Mouse (Mus musculus) right cerebral cortex, postnatal 14 days (tissue): ENCODE results near the gene Mtfr1l.

ENCODE experiments used
- DNase-seq: peaks from one replicate; pipeline ENCODE4 v3.0.0; 2022

Mtfr1l gene

DNA sequence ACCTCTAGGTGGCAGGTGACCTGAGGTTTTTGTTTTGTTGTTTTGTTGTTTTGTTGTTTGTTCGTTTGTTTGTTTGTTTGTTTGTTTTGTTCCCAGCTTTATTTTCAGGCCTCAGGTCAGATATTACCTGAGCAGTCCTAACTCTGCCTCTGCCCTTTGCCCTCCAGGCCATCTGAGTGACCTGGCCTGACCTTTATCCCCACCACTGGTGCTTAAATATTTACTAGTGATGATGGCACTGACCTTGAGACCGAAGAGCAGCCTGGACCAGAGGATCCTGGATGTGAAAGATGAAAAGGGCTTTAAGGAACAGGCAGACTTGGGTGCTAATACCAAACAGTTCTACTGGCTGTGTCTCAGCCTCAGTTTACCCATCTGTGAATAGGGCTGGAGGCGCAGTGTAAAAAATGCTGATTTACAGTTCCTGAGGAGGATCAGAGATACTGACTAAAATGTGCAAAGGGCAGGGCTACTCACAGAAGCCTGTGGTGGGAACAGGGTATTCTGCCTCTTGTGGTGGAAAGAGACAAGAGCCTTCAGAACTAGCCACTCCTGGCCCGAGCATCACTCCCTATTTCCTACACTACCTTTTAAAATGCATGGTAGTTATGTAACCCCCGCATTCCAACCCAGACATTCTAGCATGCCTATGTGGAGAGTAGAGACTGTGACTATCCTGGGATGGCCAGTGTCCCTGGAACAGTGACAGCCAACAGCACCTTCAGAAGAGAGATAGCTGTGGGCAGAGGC, 49.9 kb downstream of the Mtfr1l start:
- DNase-seq, result no peak

DNA sequence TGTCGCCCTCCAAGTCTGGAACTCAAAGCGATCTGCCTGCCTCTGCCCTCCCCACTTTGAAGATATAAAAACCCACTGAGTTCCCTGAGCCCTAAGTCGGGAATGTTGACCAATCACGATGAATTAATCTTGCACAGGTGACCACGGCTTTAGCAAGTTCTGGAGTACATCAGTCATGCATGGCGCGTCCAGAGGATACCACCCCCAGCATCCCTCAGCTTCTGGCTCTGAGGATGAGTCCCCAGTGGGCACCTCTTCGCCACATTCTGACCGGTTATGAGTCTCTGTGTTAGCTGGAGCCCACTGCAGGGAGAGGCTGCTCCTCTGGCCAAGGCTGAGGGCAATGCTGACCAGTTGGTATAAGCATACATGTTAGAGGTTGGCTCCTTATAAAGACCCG, 51.0 kb downstream of the Mtfr1l start:
- DNase-seq, result no peak

DNA sequence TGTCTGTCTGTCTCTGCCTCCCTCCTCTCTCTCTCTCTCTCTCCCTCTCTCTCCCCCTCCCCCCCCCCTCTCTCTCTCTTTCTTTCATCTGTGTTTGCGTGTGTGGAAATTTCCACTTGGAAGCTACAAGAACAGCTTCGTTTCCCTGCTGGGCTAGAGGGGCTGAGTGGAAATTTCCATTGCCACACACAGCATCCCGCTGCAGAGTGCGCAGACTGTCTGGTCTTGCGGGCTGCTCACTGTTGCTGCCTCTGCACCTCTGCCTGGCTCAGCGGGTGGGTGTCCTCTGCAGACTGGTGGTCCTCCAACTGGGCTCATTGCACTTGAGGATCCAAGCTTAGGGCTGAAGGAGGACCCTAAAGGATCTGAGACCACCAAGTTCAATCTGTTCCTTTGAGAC, 51.5 kb downstream of the Mtfr1l start:
- no peak for DNase-seq

DNA sequence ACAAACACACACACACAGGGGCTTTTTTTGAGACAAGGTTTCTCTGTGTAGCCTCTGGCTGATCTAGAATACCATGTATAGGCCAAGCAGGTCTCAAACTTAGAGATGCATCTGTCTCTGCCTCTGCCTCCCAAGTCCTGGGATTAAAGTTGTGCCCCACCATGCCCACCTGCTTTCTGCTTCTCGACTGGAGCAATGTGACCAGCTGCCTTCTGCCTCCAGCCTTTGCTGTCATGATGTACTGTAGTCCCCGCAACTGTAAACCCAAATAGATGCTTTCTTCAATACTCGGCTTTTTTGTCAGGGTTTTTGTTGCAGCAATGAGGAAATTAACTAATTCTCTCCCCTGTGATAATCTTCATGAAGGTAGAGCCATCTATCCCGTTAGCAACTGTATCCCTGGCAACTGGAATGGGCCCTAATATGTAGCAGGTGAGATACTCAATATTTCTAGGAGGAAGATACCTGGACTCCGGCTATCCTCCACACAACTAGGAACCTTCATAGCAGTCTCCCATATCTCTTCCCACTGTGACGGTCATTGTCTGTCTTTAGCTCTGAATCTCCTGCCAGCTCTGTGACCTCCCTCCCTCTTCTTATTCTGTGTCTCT, 52.0 kb downstream of the Mtfr1l start:
- no peak for DNase-seq

DNA sequence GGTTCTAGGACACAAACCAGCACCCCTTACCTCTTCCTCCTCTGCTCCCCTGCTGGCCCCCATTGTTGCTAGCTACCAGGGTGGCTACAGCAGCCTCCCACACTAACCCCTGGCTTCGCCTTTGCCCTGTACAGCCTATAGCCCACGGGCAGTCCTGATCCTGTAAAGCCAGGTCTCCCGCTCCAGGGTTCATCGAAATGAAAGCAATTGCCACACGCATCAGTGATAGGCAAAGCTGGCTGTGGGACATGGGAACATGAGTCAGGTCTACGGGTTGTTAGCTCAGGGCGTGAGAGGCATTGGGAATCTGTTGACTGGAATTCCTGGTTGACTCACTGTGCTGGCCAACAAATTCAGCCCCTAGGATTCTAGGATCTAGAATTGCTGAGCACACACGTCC, 52.7 kb downstream of the Mtfr1l start:
- DNase-seq, result no peak

DNA sequence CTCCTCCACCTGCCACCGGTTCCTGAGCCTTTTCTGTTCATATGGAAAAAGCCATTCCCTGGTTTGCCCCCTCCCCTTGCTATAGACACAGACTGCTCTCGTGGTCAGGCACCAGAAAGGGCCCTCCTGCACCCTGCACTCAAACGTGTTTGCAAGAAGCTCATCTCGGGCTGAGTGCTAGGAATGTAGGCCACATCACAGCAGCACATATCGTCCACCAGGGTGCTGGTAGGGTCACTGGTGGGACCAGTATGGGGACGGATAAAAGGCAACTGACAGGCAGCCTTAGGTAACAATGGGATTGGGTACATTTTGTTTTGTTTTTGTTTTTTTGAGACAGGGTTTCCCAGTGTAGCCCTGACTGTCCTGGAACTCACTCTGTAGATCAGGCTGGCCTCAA, 53.9 kb downstream of the Mtfr1l start:
- DNase-seq, result no peak

DNA sequence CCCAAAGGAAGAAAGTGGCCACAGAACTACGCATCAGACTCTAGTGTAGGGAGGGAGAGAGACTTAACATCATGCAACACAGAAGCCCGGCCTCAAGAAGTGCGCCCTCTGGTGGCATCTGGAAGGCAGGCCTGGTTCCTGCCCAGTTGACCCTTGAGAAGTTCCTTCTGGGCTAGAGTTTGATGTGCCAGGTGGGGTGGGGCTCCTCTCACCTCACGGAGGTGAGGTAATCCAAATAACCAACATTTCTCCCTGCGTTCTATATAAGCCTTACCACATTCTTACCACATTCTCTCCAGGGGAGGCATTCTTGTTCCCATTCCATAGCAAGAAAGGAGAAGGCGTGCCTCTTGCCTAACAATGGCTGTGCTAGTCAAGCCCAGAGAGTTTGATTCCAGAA, 54.3 kb downstream of the Mtfr1l start:
- DNase-seq, result peak; percentile 79

DNA sequence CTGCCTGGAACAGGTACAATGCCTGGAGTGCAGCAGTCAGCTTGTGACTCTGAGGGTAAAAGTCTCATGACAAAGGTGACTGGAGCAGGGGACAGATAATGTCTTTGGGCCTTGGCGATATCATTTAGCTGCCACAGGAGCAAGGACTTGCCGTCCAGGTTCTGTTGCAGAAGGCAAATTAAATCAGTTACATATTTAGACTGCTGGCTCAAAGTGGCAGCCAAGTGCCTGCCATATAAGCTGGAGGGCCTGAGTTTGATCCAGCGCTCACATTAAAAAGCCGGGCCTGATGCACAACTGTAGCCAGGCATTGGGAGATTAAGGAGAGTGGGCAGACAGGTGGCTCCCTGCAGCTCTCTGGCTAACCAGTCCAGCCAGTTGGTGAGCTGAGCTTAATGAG, 55.3 kb downstream of the Mtfr1l start:
- DNase-seq, result no peak

DNA sequence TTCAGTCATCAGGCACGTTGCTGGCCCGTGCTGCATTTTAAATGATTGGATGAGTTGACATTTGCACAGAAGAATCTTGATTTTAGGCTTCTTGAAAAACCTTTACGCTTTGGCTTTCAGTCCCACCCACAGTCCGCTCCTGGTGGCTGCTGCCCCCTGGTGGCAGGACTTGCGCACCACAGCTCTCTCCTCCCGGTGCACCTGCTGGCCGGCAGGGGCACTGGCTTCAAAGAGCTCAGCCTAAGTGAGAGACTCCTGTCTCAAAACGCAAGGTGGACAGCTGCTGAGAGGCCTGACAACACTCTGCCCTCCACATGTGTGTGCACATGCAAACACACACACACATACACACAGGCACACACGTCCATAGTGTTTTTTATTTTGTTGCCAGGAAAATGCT, 57.2 kb downstream of the Mtfr1l start:
- DNase-seq, result peak; percentile 94

DNA sequence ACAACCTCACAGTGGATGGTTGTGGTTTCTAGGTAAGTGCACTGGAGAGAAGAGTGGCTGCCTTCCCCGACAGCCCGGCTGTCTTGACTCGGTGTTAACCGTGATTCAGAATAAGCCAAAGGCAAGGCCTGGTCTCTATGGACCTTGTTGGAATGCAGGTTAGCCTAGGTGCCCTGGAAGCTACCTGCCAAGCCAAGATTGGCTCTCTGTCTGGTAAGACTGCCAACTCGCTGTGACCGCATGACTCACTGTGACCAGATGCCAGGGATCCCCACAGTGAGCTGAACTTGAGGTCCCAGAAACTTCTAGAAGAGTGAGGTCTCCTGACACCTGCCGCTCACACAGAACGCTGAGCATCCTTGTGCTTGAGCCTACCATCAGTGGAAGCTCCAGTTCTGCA, 58.3 kb downstream of the Mtfr1l start:
- DNase-seq, result no peak
